Mouse (Mus musculus) stomach, postnatal 0 days (tissue): ENCODE data around the gene Ptx4.

Experiments
- CTCF ChIP-seq: IDR thresholded peaks from 2 replicates; pipeline ENCODE4 v1.5.1; 2016; ENCODE audit warnings: antibody characterized with exemption, low read depth, mild to moderate bottlenecking, moderate library complexity
- EP300 ChIP-seq: optimal IDR thresholded peaks from 2 replicates; pipeline ENCODE3; 2016; ENCODE audit warnings: antibody characterized with exemption

DNA sequence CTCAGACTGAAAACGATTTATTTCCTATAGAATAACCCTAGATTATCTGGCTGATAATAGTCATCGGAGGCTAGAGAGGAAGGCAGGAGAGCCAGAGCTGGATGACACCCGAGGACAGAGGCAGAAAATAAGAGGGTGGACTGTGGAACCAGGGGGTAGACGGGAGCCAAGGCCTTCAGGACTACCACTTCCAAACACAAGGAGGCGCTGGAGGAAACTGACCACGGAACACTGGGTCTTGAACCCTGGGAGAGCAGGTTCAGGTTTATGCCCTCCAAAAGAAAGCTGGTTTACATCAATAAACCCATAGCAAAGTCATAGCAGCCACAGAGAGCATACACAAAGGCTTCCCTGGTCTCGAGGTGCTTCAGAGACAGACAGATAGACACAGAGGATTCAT lies 3.4 kb downstream of the Ptx4 start:
- TF ChIP-seq EP300 (no peak), CTCF (peak; percentile 63)
